Mouse (Mus musculus) frontal cortex, postnatal 25 days (tissue): ENCODE measurements around the gene Mt2.
A peak's percentile ranks its signal among the peaks of the same experiment; 100 is the strongest.
"Not testable (repeated sequence)": the region's sequence is repeated elsewhere in the genome, so short reads cannot be mapped to it uniquely, and the experiment has no call there.

Experiments
- DNase-seq, 2 experiments: peaks; one replicate each; pipeline ENCODE4 v3.0.0; 2022; ENCODE audit warnings: low spot score in 2 of 2

Gene Mt2

GRCm38 (mm10) chr8:94172075-94172808, at the start of gene Mt2:
TSS of gene Mt2 (plus strand) at chr8:94172664.
- DNase-seq, result peak; percentile 41 to 57

- no peak for DNase-seq
Observed at GRCm38 (mm10) chr8:94122711-94123468, 49.6 kb upstream of the Mt2 start.

GRCm38 (mm10) chr8:94127711-94128110, 44.8 kb upstream of the Mt2 start:
- DNase-seq, result no peak

GRCm38 (mm10) chr8:94129133-94129789, 43.2 kb upstream of the Mt2 start:
- DNase-seq, result no peak

GRCm38 (mm10) chr8:94130126-94130525, 42.3 kb upstream of the Mt2 start:
- no peak for DNase-seq

GRCm38 (mm10) chr8:94132096-94132495, 40.4 kb upstream of the Mt2 start:
- no peak for DNase-seq

GRCm38 (mm10) chr8:94134601-94135000, 37.9 kb upstream of the Mt2 start:
- not testable (repeated sequence) for DNase-seq

GRCm38 (mm10) chr8:94135556-94135955, 36.9 kb upstream of the Mt2 start:
- no peak for DNase-seq

- no peak for DNase-seq
Observed at GRCm38 (mm10) chr8:94136192-94136591, 36.3 kb upstream of the Mt2 start.

- no peak for DNase-seq
Observed at GRCm38 (mm10) chr8:94136933-94137332, 35.5 kb upstream of the Mt2 start, which contains the start of gene Mt4. TSS of gene Mt4 (plus strand) at chr8:94137197.

GRCm38 (mm10) chr8:94140266-94140795, 32.1 kb upstream of the Mt2 start:
- DNase-seq, result no peak

GRCm38 (mm10) chr8:94148236-94148635, 24.2 kb upstream of the Mt2 start:
- DNase-seq, result no peak

GRCm38 (mm10) chr8:94150925-94151324, 21.5 kb upstream of the Mt2 start:
- no peak for DNase-seq

- DNase-seq, result peak; percentile 76 to 78
Observed at GRCm38 (mm10) chr8:94152513-94153300, 19.8 kb upstream of the Mt2 start, which contains the start of gene Mt3. TSS of gene Mt3 (plus strand) at chr8:94152607.

- peak; percentile 28 to 30 for DNase-seq
Observed at GRCm38 (mm10) chr8:94153451-94153850, 19.0 kb upstream of the Mt2 start.

GRCm38 (mm10) chr8:94154537-94154936, 17.9 kb upstream of the Mt2 start:
- DNase-seq, result no peak

- no peak for DNase-seq
Observed at GRCm38 (mm10) chr8:94156092-94156491, 16.4 kb upstream of the Mt2 start.

- DNase-seq, result not testable (repeated sequence)
Observed at GRCm38 (mm10) chr8:94165772-94166171, 6.7 kb upstream of the Mt2 start.

GRCm38 (mm10) chr8:94167244-94167643, 5.2 kb upstream of the Mt2 start:
- DNase-seq, result peak; percentile 96 to 99

GRCm38 (mm10) chr8:94169547-94169946, 2.9 kb upstream of the Mt2 start:
- DNase-seq, result no peak

- DNase-seq, result no peak
Observed at GRCm38 (mm10) chr8:94171321-94171755, 1.1 kb upstream of the Mt2 start.
